Mouse (Mus musculus) kidney, embryonic 14.5 days (tissue): ENCODE measurements around the gene Clmp. TPM values are rescaled to one million over a fixed set of nuclear protein-coding genes. Genes with fewer than 3 reads are reported as not detected.

Experiments
- ATAC-seq: fragments of 200-750 bp; cut with Nextera tagmentation; 2 replicates; pipeline ENCODE4 v1.8.0; 2017; ENCODE audit warnings: moderate number of reproducible peaks, mild to moderate bottlenecking, moderate TSS enrichment, moderate library complexity; ENCODE audit not compliant: low FRiP score, low TSS enrichment
- H3K27ac ChIP-seq: fragments of 300-500 bp; sonication (generic); 2 replicates; pipeline ENCODE4 v1.5.1; 2014; ENCODE audit warnings: low read depth, mild to moderate bottlenecking, low read length, moderate library complexity, mixed read lengths
- H3K27me3 ChIP-seq: fragments of 300-500 bp; sonication (generic); 2 replicates; pipeline ENCODE4 v1.6.1; 2014; ENCODE audit warnings: mild to moderate bottlenecking, low read length; ENCODE audit not compliant: control insufficient read depth, insufficient read depth
- H3K36me3 ChIP-seq: fragments of 300-500 bp; sonication (generic); 2 replicates; pipeline ENCODE4 v1.6.1; 2014; ENCODE audit warnings: low read length, mixed read lengths; ENCODE audit not compliant: control insufficient read depth, insufficient read depth
- H3K4me1 ChIP-seq: fragments of 300-500 bp; sonication (generic); 2 replicates; pipeline ENCODE4 v1.6.1; 2014; ENCODE audit warnings: low read length, mixed read lengths; ENCODE audit not compliant: control insufficient read depth, insufficient read depth
- H3K4me2 ChIP-seq: fragments of 300-500 bp; sonication (generic); replicated peaks from 2 replicates; pipeline ENCODE4 v1.6.1; 2014; ENCODE audit warnings: low read depth, mild to moderate bottlenecking, low read length
- H3K4me3 ChIP-seq: fragments of 300-500 bp; sonication (generic); 2 replicates; pipeline ENCODE4 v1.5.1; 2014; ENCODE audit warnings: mild to moderate bottlenecking, low read length
- H3K9ac ChIP-seq: fragments of 300-500 bp; sonication (generic); 2 replicates; pipeline ENCODE4 v1.6.1; 2014; ENCODE audit warnings: low read depth, mild to moderate bottlenecking, low read length, moderate library complexity
- H3K9me3 ChIP-seq: fragments of 300-500 bp; sonication (generic); 2 replicates; pipeline ENCODE4 v1.6.1; 2016; ENCODE audit warnings: low read length; ENCODE audit not compliant: control insufficient read depth
- WGBS: fragments of 180-500 bp; shearing (Covaris S2); extraction: QIAGEN DNeasy Blood & Tissue Kit; methylation state at CpG from one replicate; pipeline ENCODE4 v1.1.7; 2014; 5-methylcytosine and 5-hydroxymethylcytosine counted together
- polyA plus RNA-seq: library from polyadenylated mRNA; unstranded; fragments of >200 nt; fragmentation: Nextera tagmentation; extraction: Ambion mirVana; gene quantifications from 2 replicates; pipeline ENCODE4 v1.2.1, GENCODE M21; 2014

Clmp gene
- polyA plus RNA-seq, 1 experiment from 2014 or later = 41.5 TPM

DNA sequence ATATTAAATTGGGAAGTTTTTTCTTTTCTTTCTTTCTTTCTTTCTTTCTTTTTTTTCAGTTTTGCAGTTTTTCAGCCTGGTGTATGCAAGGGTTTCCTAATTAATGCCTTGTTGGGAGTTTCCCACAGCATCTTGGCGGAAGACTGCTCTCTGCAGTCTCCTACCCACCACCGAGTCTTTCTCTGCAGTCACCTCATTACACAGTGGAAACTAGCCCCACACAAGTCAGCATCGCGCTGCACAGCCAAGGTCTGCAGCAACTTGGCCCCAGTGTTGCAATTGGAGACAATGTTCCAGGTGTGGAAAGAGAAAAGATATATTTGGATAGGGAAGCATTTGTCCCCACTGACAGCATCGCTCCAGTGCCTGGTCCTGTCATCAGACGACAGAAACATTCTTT, 35.8 kb upstream of the Clmp start:
- no peak overlapping the region for H3K27ac ChIP-seq
- H3K9ac ChIP-seq = no peak overlapping the region
- H3K4me1 ChIP-seq = peaks cover 5% of the 10 kb centered on the region; the same call in 1 of the 2 replicates
- H3K27me3 ChIP-seq = no peaks in the 10 kb centered on the region
- H3K9me3 ChIP-seq = no peaks in the 10 kb centered on the region
- no peak for ATAC-seq
- H3K4me2 ChIP-seq = no peak overlapping the region
- H3K4me3 ChIP-seq = no peak overlapping the region
- 71% methylated on average over 6 of the region's 6 CpGs for WGBS
- no peaks in the 10 kb centered on the region for H3K36me3 ChIP-seq

DNA sequence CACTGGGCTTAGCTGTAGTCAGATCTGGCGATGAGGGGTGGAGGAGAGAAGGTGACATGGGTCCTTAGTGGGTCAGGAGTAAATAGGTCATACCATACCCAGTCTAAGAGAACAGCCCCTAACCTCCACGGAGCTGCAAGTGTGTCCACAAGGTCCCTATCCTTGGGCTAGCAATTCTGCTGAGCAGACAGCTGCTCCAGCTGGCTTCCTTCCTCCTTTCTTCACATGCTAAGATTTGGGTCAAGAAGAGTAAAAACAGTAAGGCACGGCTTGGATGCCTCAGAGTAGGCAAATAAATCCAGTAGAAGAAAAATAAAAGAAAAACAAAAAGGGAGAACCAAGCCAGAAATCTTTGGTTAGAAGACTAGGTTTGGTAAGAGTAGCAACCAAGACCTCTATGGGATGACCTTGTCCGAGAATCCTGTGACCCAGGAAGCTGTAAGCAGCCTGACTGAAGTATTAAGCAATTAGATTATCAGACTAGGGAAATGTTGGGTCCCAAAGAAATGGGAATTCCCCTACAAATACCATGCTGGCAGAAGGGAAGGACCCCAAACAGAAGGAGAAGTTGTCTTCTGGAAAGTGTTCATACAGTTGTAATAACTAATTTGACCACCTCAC, 34.4 kb upstream of the Clmp start:
- H3K4me3 ChIP-seq = no peak overlapping the region
- ATAC-seq = no peak

DNA sequence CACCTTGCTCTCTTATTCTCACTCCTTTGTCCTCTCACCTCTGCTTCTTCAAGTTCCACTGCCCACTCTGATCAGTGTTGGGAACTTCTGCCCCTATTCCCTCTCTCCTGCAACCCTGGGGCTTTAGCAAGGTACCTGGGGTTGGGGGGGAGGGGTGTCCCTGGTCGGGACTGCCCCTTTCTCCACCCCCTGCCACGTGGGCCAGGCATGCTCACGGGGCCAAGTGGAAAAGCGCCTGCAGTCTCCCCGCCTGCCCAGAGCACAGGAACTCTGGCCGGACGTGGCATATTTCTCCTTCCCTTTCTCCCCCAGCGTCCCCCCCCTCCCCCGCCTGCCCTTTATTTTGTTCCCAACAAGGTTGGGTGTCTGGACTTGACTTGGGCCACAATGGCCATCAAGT, 33.0 kb upstream of the Clmp start:
- WGBS = 27% methylated on average over 9 of the region's 9 CpGs
- Histone ChIP-seq H3K4me2 (no peak overlapping the region), H3K9me3 (no peaks in the 10 kb centered on the region), H3K27me3 (no peaks in the 10 kb centered on the region), H3K9ac (no peak overlapping the region), H3K36me3 (no peaks in the 10 kb centered on the region), H3K27ac (no peak overlapping the region), H3K4me3 (no peak overlapping the region), H3K4me1 (peaks cover 5% of the 10 kb centered on the region; the same call in 1 of the 2 replicates)
- ATAC-seq = peak; percentile 63; the same call in 1 of the 2 replicates

More for the DNA sequence above, 34.4 kb upstream of the Clmp start:
- Histone ChIP-seq H3K4me1 (peaks cover 5% of the 10 kb centered on the region; the same call in 1 of the 2 replicates), H3K36me3 (no peaks in the 10 kb centered on the region), H3K9me3 (no peaks in the 10 kb centered on the region), H3K27me3 (no peaks in the 10 kb centered on the region), H3K27ac (no peak overlapping the region), H3K4me2 (no peak overlapping the region), H3K9ac (no peak overlapping the region)
- WGBS = 71% methylated on average over 4 of the region's 4 CpGs

DNA sequence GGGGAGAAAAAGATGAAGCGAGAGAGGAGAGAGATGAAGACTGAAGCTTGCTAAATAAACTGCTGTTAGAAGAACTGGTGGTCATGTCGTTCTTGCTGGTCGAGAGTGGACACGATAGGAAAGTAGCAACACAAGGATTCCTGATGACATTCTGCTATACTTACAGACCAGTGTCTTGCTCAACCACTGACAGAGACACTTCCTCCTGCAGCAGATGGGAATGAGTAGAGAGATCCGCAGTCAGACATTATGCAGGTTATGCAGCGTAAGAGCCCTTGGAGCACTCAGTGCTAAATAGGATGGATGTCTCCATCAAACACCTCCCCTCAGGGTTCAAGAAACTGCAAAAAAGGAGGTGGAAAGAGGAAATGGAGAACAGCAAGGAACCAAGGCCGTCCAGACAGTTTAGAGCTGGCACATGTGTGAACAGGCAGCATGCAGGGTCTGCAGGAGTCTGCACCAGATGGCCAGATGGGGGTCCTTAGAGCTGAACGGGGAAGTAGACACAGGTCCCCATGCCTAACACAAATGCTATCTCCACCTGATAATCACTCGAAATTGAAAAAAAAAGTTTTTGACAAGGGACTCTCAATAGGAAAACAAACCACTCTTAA, 19.5 kb upstream of the Clmp start:
- Histone ChIP-seq H3K27me3 (no peaks in the 10 kb centered on the region), H3K4me2 (no peak overlapping the region), H3K9ac (no peak overlapping the region), H3K36me3 (no peaks in the 10 kb centered on the region), H3K9me3 (no peaks in the 10 kb centered on the region), H3K4me1 (no peaks in the 10 kb centered on the region), H3K4me3 (no peak overlapping the region), H3K27ac (no peak overlapping the region)
- 75% methylated on average over 9 of the region's 9 CpGs for WGBS
- ATAC-seq = no peak

DNA sequence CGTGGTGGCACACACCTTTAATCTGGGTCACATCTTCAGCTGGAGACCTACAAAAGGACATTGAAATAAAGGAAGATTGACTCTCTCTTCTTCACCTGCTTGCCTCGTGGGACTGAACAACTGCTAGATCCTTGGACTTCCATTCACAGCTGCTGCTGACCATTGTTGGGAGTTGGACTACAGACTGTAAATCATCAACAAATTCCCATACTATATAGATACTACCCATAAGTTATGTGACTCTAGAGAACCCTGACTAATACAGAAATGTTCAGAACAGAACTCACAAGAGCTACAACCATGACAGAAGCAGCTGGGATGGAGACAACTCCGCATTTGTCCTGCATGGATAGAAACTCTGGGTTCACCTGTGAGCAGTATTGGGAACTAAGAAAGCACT, 15.4 kb upstream of the Clmp start, which contains the start of gene Gm21915:
Gm21915 (plus strand) TSS at position 301 of the 400 bp plus-strand sequence.
- H3K36me3 ChIP-seq = no peaks in the 10 kb centered on the region
- no peak within 1 kb of the TSS for H3K4me3 ChIP-seq
- no peak within 1 kb of the TSS for H3K4me2 ChIP-seq
- 89% methylated on average over 3 of the region's 3 CpGs for WGBS
- H3K9ac ChIP-seq = no peak within 1 kb of the TSS
- no peak within 1 kb of the TSS for H3K27ac ChIP-seq
- H3K27me3 ChIP-seq = no peaks in the 10 kb centered on the region
- ATAC-seq = no peak
- no peaks in the 10 kb centered on the region for H3K9me3 ChIP-seq
- 0 out of 2 replicates have a peak, but pooled peaks cover under 1% of the 10 kb centered on the region for H3K4me1 ChIP-seq

DNA sequence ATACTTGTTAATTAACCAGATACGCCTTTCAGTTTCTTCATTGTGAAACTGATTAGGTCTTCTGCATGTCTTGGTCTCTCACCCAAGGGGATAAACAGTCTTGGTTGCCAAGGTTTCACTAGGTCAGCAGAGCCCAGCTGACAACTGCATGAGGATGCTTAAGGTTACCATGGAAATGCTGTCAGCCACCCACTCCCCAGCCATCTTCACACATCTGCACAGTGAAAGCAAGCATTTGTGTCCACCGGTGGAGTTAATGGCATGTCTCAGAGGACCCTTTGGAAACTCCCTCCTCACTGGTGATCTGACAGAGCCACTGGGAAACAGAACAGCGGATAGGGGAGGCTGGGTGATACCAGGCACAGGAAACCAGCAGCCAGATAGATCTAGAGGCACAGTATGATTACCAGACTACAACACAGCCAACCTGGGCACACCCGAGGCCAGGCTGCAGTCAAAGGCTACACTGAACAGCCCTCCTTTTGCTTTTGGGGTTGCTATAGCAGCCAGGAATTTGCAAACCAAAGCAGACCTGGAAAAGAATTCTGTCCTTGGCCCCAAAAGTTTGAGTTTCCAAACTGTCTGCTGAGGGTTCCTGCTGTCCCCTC, 14.3 kb upstream of the Clmp start:
- H3K4me3 ChIP-seq = no peak overlapping the region
- H3K4me1 ChIP-seq = 0 out of 2 replicates have a peak, but pooled peaks cover 5% of the 10 kb centered on the region
- H3K9me3 ChIP-seq = no peaks in the 10 kb centered on the region
- no peak for ATAC-seq
- H3K27me3 ChIP-seq = no peaks in the 10 kb centered on the region
- H3K9ac ChIP-seq = no peak overlapping the region
- no peaks in the 10 kb centered on the region for H3K36me3 ChIP-seq
- 47% methylated on average over 4 of the region's 4 CpGs for WGBS
- no peak overlapping the region for H3K27ac ChIP-seq
- no peak overlapping the region for H3K4me2 ChIP-seq

DNA sequence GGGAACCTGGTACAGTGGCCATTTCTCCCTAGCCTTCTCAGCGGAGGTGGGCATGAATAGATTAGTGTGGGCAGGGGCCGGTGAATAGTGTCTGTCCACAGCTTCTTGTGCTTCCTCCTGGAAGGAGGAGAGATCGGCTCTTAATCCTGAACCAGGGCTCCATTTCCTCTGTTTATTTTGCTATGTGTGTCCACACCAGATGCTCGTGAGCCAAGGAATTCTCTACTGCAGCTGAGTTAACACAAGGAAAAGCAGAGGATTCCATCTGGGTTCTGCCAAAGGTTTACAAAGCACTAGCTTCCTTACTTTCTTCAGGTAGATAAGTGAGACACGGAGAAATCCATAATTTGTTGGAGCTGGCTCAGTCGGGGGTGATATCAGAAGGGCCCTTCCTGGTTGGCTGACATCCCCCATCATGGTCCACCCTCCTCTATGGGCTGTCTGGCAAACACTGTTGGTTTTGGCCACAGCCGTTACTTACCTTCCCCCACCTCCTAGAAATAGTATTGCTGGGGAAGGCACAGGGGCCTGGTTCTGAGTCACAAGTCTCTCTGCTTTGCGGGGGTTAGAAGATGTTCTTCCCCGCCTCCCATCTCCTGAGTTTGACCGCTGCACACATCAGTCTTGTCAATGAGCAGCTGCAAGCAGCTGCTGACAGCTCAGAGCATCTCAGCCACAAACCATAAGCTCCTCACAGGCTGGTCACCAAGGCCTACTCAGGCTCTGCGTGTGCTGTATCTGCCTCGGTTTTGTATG, 10.4 kb upstream of the Clmp start:
- H3K9ac ChIP-seq = no peak overlapping the region; the same call in 1 of the 2 replicates
- H3K36me3 ChIP-seq = no peaks in the 10 kb centered on the region
- WGBS = 57% methylated on average over 12 of the region's 12 CpGs
- 0 out of 2 replicates have a peak, but pooled peaks have one; percentile 9 for ATAC-seq
- no peaks in the 10 kb centered on the region for H3K9me3 ChIP-seq
- H3K4me1 ChIP-seq = 0 out of 2 replicates have a peak, but pooled peaks cover 5% of the 10 kb centered on the region
- H3K27me3 ChIP-seq = no peaks in the 10 kb centered on the region
- H3K4me3 ChIP-seq = no peak overlapping the region
- H3K27ac ChIP-seq = 0 out of 2 replicates have a peak overlapping the region, but pooled peaks have one; percentile 53
- no peak overlapping the region for H3K4me2 ChIP-seq

DNA sequence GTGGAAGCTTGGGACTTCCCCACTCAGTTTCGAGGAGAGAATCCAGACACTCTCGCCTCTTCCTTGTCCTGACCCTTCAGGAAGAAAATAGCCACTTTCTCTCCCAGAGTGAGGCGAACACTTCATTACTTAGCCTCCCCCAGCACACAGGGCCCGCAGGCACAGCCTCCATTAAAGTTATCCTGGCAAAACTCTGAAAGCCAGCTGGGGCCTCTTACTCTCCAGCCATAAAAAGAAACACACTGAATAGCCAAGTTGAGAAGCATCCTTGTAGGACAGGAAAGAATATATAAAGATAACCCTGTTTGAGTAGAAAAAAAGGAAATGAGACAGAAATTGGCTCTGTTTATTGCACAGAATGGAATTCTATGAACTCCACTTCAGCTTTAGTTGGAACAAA, 7.1 kb upstream of the Clmp start:
- Histone ChIP-seq H3K4me2 (no peak overlapping the region), H3K36me3 (no peaks in the 10 kb centered on the region), H3K4me3 (no peak overlapping the region), H3K9me3 (no peaks in the 10 kb centered on the region), H3K4me1 (0 out of 2 replicates have a peak, but pooled peaks cover 5% of the 10 kb centered on the region), H3K9ac (no peak overlapping the region), H3K27me3 (no peaks in the 10 kb centered on the region), H3K27ac (no peak overlapping the region)
- 75% methylated on average over 4 of the region's 4 CpGs for WGBS
- ATAC-seq = no peak
